Mouse (Mus musculus) kidney, adult 2 months (tissue): ENCODE data around the gene Akt1s1. TPM values are rescaled to one million over a fixed set of nuclear protein-coding genes. Genes with fewer than 3 reads are reported as not detected.

Experiments used
- DNase-seq: peaks from one replicate; pipeline ENCODE4 v3.0.0; 2021
- H3K27ac ChIP-seq: fragments of 200-500 bp; 2 replicates; pipeline ENCODE4 v1.5.1; 2012; ENCODE audit warnings: low read depth, low read length, control low read depth, inconsistent platforms; ENCODE audit not compliant: insufficient read depth
- H3K27me3 ChIP-seq: fragments of 200-500 bp; replicated peaks from 2 replicates; pipeline ENCODE4 v1.6.1; 2012; ENCODE audit warnings: mild to moderate bottlenecking, moderate library complexity, low read length, inconsistent platforms; ENCODE audit not compliant: control insufficient read depth, insufficient read depth
- H3K36me3 ChIP-seq: fragments of 200-500 bp; 2 replicates; pipeline ENCODE4 v1.6.1; 2012; ENCODE audit warnings: mild to moderate bottlenecking, moderate library complexity, low read length, inconsistent platforms; ENCODE audit not compliant: control insufficient read depth, insufficient read depth
- H3K4me1 ChIP-seq: fragments of 200-500 bp; 2 replicates; pipeline ENCODE4 v1.6.1; 2011; ENCODE audit warnings: low read length; ENCODE audit not compliant: control insufficient read depth, insufficient read depth
- H3K4me3 ChIP-seq: fragments of 200-500 bp; 2 replicates; pipeline ENCODE4 v1.5.1; 2011; ENCODE audit warnings: mild to moderate bottlenecking, low read depth, low read length, control low read depth; ENCODE audit not compliant: insufficient read depth
- CTCF ChIP-seq: fragments of 200-500 bp; conservative IDR thresholded peaks from 2 replicates; pipeline ENCODE4 v1.5.1; 2011; ENCODE audit warnings: low read depth, mild to moderate bottlenecking, control low read depth, low read length, moderate library complexity, mixed read lengths; ENCODE audit not compliant: insufficient read depth, insufficient read length
- POLR2A ChIP-seq: fragments of 200-500 bp; IDR thresholded peaks from one replicate; pipeline ENCODE4 v1.6.1; 2011; ENCODE audit warnings: low read depth, low read length, control low read depth
- WGBS: fragments of 180-500 bp; shearing (Covaris S2); methylation state at CpG from one replicate; pipeline ENCODE4 v1.1.7; 2018; 5-methylcytosine and 5-hydroxymethylcytosine counted together
- polyA plus RNA-seq: library from polyadenylated mRNA; depleted of rRNA; stranded (reverse); fragments of >200 nt; gene quantifications from 2 replicates; pipeline ENCODE4 v1.2.3, GENCODE M21; 2012

Akt1s1 gene
- polyA plus RNA-seq, 1 experiment, result 90.6 TPM

DNA sequence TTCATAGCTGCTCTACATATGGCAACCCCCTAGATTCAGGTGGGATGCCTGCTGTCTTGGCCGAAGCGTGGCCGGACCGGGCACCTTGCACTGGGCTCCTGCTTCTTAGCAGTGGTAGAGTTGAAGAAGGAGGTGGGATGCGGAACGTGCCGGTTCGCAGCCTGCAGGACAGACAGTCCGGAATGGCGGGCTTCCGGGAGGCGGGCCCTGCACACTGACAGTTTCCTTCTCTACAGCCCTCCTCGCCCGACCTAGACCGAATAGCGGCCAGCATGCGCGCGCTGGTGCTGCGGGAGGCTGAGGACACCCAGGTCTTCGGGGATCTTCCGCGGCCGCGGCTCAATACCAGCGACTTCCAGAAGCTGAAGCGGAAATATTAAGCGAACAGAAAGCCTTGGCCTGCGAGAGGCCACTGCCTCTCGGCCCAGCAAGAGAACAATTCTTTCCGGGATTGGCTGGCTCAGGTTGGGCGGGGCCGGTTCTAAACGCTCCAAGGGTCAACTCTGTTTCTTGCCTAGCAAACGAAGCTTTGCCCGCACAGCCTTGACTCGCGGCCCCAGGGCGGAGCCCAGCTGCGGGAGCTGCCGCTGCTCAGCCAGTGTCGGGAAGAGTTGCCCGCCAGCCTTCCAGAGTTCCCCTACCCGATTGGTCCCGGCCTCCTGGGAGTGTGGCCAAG is 5.7 kb downstream of the Akt1s1 start:
- Histone ChIP-seq H3K4me1 (peaks cover 22% of the 10 kb centered on the region), H3K36me3 (no peaks in the 10 kb centered on the region), H3K27ac (peak overlapping the region; percentile 99), H3K27me3 (no peaks in the 10 kb centered on the region), H3K4me3 (peak overlapping the region; percentile 84)
- no peak for TF ChIP-seq CTCF
- TF ChIP-seq POLR2A, result peak; percentile 27
- DNase-seq, result peak; percentile 97
- WGBS, result under 1% methylated on average over 45 of the region's 45 CpGs

DNA sequence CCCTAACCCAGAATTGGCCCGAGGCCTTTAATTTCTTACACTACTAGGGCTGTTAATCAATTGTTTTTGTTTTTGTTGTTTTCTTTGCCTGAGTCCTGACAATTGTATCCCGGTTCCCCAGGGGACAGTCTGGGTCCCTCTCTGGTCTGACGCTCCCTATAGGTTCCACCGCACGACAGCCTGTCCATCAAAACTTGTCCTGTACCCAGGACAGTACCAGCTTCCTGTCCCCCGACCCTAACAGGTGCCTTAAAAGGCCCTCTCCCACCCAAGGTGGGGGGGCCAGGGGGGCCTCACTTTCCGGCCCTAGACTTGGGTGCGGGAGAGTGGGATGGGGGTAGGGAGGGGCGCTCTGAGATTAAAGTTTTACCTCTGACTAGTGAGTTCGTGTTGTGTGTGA is 6.2 kb downstream of the Akt1s1 start:
- TF ChIP-seq CTCF, result no peak
- no peak for TF ChIP-seq POLR2A

DNA sequence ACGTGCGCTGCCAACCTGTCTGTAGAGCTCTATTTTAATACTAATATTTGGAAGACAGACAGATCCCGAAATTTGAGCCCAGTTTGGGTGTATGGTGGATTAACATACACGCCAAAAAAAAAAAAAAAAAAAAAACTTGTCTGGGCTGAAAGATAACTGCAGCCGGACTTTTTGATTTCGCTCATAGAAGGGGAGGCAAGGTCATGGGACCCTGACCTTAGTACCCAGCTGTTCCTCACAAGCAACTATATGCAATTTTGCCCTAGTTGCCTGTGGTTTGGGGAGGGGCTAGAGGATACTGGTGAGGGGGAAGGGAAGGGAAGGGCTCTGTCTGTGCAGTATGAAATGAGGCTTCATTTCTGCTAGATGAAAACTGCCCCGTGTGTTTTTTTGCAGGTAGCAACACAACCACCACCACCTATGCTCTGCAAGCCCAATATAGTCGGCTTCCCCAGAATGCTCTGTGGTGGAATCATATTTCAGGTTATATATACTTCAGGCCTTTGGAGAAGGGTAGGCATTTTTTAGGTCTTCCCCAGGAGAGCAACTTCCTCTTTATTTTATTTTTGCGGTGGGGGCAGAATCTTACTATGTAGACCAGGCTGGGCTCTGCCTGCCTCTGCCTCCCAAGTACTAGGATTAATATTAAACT is 7.6 kb downstream of the Akt1s1 start:
- H3K27me3 ChIP-seq, result no peaks in the 10 kb centered on the region
- no peaks in the 10 kb centered on the region for H3K36me3 ChIP-seq
- DNase-seq, result no peak
- TF ChIP-seq CTCF (no peak), POLR2A (no peak)
- peak overlapping the region; percentile 77 for H3K4me3 ChIP-seq
- peaks cover 13% of the 10 kb centered on the region for H3K4me1 ChIP-seq
- no peak overlapping the region for H3K27ac ChIP-seq
- 58% methylated on average over 9 of the region's 9 CpGs for WGBS

More for the DNA sequence above, 6.2 kb downstream of the Akt1s1 start:
- no peak for DNase-seq
- peak overlapping the region; percentile 84 for H3K4me3 ChIP-seq
- H3K27me3 ChIP-seq, result no peaks in the 10 kb centered on the region
- WGBS, result 18% methylated on average over 10 of the region's 10 CpGs
- H3K36me3 ChIP-seq, result no peaks in the 10 kb centered on the region
- H3K4me1 ChIP-seq, result peaks cover 22% of the 10 kb centered on the region
- peak overlapping the region; percentile 99 for H3K27ac ChIP-seq

- peak within 1 kb of the TSS; percentile 77 for H3K4me3 ChIP-seq
- peak; percentile 90 for DNase-seq
- WGBS, result under 1% methylated on average over 32 of the region's 32 CpGs
- no peaks in the 10 kb centered on the region for H3K27me3 ChIP-seq
- TF ChIP-seq POLR2A (no peak), CTCF (no peak)
- peak within 1 kb of the TSS; percentile 62 for H3K27ac ChIP-seq
- no peaks in the 10 kb centered on the region for H3K36me3 ChIP-seq
- peaks cover 13% of the 10 kb centered on the region; the same call in 1 of the 2 replicates for H3K4me1 ChIP-seq
Observed at GRCm38 (mm10) chr7:44857042-44857552, 8.3 kb downstream of the Akt1s1 start, which contains the start of gene Pnkp. TSS of gene Pnkp (plus strand) at chr7:44857139.

DNA sequence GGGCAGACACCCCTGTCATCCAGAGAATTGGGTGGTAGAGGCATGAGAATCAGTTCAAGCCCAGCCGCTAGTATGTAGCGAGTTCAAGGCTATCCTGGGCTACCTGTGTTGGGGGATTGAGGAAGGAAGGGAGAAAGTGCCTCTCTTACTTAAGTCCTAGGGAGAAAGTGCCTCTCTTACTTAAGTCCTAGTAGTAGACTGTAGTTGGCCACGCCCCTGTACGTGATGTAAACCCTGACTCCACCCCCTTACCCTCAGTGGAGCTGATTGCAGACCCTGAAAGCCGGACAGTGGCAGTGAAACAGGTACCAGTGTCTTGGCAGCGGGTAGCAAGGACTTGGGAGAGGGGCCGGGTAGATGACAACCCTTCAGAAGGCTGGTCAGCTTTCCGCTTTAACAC is 9.1 kb downstream of the Akt1s1 start:
- 26% methylated on average over 8 of the region's 8 CpGs for WGBS
- Histone ChIP-seq H3K4me3 (peak overlapping the region; percentile 77), H3K27ac (no peak overlapping the region), H3K27me3 (no peaks in the 10 kb centered on the region), H3K36me3 (no peaks in the 10 kb centered on the region), H3K4me1 (peaks cover 13% of the 10 kb centered on the region; the same call in 1 of the 2 replicates)
- peak; percentile 52 for DNase-seq
- TF ChIP-seq POLR2A (no peak), CTCF (no peak)

DNA sequence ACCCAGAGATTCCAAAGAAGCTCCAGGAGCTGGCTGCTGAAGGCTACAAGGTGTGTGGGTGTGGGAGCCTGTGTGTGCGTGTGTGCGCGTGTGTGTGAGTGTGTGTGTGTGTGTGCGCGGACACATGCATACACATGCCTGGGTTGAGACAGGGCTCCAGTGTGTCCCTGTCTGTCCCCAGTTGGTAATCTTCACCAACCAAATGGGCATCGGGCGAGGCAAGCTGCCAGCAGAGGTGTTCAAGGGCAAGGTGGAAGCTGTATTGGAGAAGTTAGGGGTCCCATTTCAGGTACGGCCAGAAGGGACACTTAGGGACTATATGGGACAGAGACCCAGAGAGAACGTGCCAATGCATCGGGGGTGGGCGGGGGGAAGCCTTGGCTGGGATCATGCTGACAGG is 11.1 kb downstream of the Akt1s1 start:
- no peaks in the 10 kb centered on the region for H3K27me3 ChIP-seq
- no peaks in the 10 kb centered on the region for H3K36me3 ChIP-seq
- H3K4me3 ChIP-seq, result no peak overlapping the region
- peaks cover 9% of the 10 kb centered on the region; the same call in 1 of the 2 replicates for H3K4me1 ChIP-seq
- DNase-seq, result no peak
- no peak for TF ChIP-seq CTCF
- no peak for TF ChIP-seq POLR2A
- no peak overlapping the region for H3K27ac ChIP-seq
- 92% methylated on average over 11 of the region's 11 CpGs for WGBS
